Mouse (Mus musculus) spleen, embryonic (tissue): Measurements from ENCODE around the gene Mia3.
"Not testable (repeated sequence)": the region's sequence is repeated elsewhere in the genome, so short reads cannot be mapped to it uniquely, and the experiment has no call there.

Experiments
- CTCF ChIA-PET: fragments of 350-600 bp; sonication (Branson Sonifier 250); formaldehyde crosslinking; loops from one replicate; lab custom pipeline; 2022; lab: Charles Lee

The Mia3 gene

DNA sequence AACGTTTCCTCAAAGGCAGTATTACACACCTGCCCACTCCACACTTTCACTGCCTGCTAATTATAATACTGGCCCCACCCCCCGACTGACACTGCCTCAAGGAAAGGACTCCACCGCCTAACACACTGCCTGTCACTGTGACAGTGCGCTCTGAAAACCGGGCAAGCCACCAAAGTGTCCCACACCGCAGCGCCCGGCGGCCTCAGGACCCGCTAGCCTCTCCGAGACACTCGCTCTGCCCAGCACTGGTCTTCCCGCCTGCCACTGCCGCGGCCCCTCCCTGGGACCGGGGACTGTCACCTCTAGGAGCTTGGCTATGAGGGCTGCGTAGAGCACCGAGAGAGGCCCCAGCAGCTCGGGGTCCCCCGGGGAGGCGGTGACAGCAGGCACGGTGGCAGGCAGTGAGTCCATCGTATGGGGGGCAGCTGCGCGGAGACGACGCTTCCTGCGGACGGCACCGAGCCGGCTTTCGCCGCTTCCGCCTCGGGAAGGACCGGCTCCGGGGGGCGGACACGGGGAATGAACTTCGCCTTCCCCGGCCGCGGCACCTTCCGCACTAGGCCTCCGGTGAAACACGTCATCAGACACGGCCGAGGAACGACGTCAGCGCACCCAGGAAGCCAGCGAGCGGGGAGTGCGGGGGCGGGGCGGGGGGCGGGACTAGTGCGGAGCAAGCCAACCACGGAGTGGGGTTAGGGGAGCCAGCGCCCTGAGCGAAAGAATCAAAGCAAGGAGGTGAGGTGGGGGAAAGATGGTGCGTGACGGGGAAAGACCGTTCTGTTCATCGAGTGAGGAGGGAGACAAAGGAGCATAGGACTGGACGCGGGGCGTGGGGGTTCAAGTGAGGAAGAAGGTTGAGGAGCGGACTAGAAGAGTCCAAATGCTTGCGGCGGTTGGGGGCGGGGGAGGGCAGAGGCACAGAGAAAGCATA is 24.2 kb downstream of the Mia3 start:
- CTCF ChIA-PET, result no interaction called here

- CTCF ChIA-PET, result not testable (repeated sequence)
Measured at GRCm38 (mm10) chr1:183342902-183343301, 26.5 kb downstream of the Mia3 start.

DNA sequence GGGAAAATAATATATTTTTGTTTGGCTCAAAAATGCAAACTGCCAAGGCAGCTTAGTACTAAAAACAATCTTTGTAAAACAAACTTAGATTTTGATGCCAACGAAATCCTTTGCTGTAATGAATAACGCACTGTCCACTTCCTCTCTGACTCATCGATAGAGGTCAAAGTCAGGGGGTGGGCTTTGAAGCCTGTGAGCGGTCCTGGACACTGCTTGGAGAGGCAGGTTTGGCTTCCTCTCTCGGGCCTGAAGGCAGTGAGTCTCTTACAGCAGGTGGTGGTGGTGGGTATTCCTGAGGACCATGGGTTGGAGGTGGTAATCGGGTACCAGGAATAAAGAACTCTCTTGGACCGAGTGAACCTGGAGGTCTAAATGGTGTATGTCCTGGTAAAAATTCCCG is 42.2 kb downstream of the Mia3 start:
- CTCF ChIA-PET, result interaction anchor here (1.2 kb wide), 1 partner anchor 12 kb away, joined by 3 read pairs; no protein-coding TSS in a partner anchor

- CTCF ChIA-PET, result interaction anchor here (0.6 kb wide), 1 partner anchor 992 kb away, joined by 3 read pairs; no protein-coding TSS in a partner anchor
Measured at GRCm38 (mm10) chr1:183324433-183324832, 44.9 kb downstream of the Mia3 start.

DNA sequence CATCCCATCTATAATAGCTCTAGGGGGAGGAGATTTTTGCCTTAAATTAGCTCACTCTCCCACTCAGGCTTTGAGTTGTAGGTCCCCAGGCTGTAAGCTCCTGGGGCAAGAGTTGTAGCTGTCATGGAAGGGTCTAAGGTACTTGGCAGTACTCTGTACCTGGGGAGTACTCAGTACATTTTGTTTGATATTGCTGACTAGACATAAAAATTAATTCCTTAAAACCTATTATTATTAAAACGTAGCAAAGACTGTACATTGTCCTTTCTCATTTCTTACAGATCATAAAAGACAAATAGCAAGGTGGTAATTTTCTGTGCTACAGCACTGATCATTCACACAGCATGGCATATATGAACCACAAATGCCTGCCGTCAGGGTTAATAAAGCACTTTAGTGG is 45.4 kb downstream of the Mia3 start:
- CTCF ChIA-PET, result no interaction called here

DNA sequence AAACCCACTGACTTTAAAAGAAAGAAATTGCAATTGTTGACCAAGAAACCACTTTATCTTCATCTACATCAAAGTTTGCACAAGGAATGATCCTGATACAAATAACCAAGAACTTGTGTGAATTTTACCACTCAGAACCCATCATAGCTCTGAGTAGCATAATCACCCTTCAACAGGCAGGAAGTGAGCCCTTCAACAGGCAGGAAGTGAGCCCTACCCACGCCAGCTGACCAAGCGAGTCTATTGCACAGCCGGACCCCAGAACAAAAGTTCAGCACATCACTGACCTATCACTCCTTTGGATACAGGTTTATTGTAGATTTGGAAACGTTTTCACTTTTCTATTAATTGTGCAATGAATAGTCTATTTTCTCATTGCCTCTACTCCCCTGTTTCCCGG is 46.9 kb downstream of the Mia3 start:
- CTCF ChIA-PET, result not testable (repeated sequence)

- CTCF ChIA-PET, result no interaction called here
Measured at GRCm38 (mm10) chr1:183320708-183321107, 48.6 kb downstream of the Mia3 start.

- CTCF ChIA-PET, result no interaction called here
Measured at GRCm38 (mm10) chr1:183315783-183316182, 53.6 kb downstream of the Mia3 start.

GRCm38 (mm10) chr1:183312076-183312475 is 57.3 kb downstream of the Mia3 start:
- CTCF ChIA-PET, result interaction anchor here (0.5 to 0.6 kb wide), 3 partner anchors 8 to 1258 kb away, joined by 4 read pairs; no protein-coding TSS in a partner anchor

DNA sequence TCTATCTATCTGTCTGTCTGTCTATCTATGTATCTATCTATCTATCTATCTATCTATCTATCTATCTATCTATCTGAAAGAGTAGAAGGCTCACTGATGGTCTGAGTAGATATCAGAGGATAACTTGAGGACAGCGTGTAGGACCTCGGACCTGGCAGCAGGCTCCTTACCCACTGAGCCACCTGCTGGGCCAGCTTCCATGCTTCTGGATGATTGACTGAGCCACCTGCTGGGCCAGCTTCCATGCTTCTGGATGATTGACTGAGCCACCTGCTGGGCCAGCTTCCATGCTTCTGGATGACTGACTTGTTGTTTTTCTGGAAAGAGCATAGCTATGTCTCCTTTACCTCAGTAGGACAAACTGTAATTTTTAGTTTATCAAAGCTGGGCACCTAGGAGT is 59.8 kb downstream of the Mia3 start:
- CTCF ChIA-PET, result interaction anchor here (0.6 kb wide), 1 partner anchor 19 kb away, joined by 3 read pairs; no protein-coding TSS in a partner anchor

DNA sequence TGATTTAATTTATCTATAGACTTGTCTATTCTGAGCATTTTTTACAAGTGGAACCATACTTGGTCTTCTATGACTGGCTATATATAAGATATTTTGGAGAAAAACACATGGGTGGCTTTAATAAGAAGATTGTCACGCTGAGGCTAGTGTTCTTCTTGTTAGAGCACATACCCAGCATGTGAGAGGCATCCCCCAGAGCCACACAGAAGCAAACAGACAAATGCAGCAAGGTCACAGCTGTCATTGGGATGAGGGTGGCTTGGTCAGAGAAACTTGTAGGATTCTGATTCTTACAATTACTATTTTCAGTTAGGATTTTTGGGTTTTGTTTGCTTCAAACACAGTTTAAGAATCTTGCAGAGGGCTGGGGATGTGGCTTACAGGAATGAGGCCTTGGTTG is 60.9 kb downstream of the Mia3 start:
- CTCF ChIA-PET, result no interaction called here

DNA sequence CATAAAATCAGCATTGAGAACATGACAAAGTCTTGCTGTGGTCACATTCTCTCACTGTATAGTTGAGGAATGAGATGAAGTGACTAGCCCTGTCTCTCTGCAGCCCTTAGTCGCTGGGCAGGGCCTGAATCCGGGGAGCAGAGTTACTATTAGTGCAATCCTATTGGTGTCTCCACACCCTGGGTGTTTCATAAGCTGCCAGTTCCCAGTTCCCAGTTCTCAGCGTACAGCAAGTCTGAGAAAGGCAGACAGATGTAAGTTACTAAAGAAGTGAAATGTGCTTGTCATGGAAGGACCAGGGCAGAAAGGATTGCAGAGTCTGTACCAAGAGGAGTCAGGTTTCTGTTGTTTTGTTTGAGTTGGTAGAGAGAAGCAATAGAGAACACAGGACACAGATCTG is 61.8 kb downstream of the Mia3 start:
- CTCF ChIA-PET, result no interaction called here

- CTCF ChIA-PET, result no interaction called here
Measured at GRCm38 (mm10) chr1:183299161-183299560, 70.2 kb downstream of the Mia3 start.

- CTCF ChIA-PET, result no interaction called here
Measured at GRCm38 (mm10) chr1:183297886-183298489, 71.4 kb downstream of the Mia3 start.

DNA sequence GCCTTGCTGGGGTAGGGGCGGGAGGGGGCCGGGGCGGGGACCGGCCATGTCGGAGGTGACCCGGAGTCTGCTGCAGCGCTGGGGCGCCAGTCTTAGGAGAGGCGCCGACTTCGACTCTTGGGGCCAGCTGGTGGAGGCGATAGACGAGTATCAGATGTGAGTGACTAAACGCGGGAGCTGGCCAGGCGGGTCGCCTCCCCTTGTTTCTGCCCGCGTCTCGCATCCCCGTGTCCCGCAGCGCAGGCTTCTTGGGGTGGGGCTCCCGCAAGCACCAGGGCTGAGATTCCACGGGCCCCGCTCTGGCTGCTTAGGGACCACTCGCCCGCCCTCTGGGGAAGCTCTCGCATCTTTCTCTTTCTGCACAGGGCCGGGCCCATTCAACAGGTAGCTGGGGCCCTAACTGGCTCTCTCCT is 71.9 kb downstream of the Mia3 start:
- CTCF ChIA-PET, result no interaction called here

DNA sequence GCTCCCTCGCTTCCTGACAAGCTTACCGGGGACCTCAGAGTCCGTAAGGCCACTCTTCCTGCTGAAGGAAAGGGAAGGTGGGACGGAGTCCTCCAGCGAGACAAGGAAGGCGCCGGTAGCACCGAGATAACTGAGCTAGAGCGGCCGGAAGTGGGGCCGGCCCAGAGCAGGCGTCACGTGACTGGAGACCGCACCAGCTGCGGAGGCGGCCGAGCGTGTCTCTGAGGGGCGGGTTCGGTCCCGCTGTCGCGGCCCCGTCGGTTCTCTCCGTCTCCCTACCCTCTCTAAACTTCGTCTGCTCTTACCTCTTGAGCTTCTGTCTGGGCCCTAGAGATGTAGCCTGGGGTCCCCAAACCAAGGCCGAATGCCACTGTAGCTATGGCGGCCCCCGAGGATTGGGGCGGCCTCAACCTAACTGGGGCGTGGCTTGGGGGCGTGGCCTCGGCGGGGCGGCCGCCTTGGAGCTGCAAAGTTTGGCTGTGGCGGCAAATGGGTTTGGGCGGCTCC is 72.4 kb downstream of the Mia3 start, which contains the start of gene Brox:
Brox (minus strand) TSS at position 393 of the 507 bp plus-strand sequence.
- CTCF ChIA-PET, result no interaction called here

DNA sequence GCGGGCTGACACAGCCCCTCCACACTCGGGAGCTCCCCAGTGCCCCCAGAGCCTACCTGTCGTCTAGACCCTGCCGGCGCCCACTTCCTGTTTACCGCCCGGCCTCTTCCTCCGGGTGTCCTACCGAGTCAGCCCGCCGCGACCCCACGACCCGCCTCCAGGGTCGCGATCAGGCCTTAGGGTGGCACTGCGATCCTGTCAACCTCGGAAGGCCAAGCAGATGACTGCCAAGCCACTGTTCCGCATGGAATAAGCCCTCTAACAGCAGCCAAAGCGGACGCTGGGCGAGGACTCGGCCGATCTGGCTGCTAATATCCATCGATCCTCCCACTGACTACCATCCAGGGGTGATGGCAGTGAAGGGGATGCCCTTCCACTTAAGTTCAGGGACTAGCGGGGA is 72.9 kb downstream of the Mia3 start, which contains the start of gene Aida:
Aida (plus strand) TSS at position 126 of the 400 bp plus-strand sequence.
- CTCF ChIA-PET, result interaction anchor here (0.5 kb wide), 1 partner anchor 38 kb away, joined by 5 read pairs; no protein-coding TSS in a partner anchor

DNA sequence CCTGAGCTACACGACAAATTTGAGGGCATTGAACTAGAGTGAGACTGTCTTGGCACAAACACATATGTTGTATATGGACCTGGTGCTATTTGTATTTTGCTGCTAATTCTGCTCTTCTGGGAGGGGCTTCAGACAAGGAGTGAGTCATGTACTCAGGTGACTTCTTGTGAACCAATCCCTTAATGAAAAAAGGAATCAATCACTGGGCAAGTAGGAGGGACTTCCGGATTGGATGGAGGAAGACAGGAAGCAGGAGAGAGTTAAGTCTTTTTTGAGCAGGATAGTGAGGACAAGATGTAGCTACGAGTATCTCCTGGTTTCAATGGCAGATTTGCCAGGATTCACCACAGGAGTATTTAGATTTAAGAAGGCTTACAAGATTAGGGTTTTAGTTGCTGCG is 79.8 kb downstream of the Mia3 start:
- CTCF ChIA-PET, result no interaction called here

- CTCF ChIA-PET, result no interaction called here
Measured at GRCm38 (mm10) chr1:183288351-183288750, 81.0 kb downstream of the Mia3 start.
